In the genomic region with DNA sequence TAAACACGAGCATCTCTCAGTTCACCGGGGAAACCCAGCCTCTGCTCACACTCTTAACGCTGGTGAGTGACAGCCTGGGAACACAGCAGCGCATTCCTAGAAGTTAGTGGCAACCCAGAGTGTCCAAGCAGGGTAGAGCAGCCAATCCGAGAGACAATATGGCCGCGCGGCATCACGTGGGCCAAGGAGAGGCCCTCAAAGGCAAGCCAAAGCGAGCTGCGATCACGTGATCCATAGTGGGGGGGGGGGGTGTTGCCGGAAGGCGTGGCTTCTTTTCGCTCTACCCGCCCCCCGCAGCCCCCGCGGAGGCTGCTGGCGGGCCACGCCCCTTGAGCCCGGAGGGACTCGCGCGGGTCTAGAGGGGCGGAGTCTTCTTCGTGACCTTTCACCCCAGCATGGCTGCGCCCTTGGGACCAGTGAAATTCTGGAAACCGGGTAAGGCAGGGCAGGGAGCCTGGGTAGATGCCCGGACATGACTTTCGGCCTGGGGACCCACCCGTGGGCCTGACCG, we compare ENCODE assay signal across 8 mouse cellular contexts. TPM values are rescaled to one million over a fixed set of nuclear protein-coding genes. Genes with fewer than 3 reads are reported as not detected.
DNase-seq lines count a peak whose midpoint lies in the region; ATAC-seq lines count a peak whose summit lies in the region.

Dhx35 (plus strand) TSS at position 314 of the 511 bp plus-strand sequence.

- peaks cover 4% of the 10 kb centered on the region; the same call in 1 of the 2 replicates for H3K4me1 ChIP-seq in brown adipose tissue, adult 24 weeks (ENCODE audit: control insufficient read depth, insufficient read depth, insufficient read length, low read length)
- peaks cover 21% of the 10 kb centered on the region for H3K4me1 ChIP-seq in heart, embryonic 13.5 days
- H3K4me1 ChIP-seq in liver, embryonic 12.5 days = peaks cover 24% of the 10 kb centered on the region
- H3K4me1 ChIP-seq in stomach, embryonic 15.5 days = peaks cover 11% of the 10 kb centered on the region

- under 1% methylated on average over 33 of the region's 33 CpGs for WGBS in heart, embryonic 13.5 days
- under 1% methylated on average over 32 of the region's 33 CpGs for WGBS in liver, embryonic 12.5 days (ENCODE audit: insufficient replicate concordance)
- WGBS in stomach, embryonic 15.5 days = under 1% methylated on average over 32 of the region's 33 CpGs

- peak within 1 kb of the TSS; percentile 90 for H3K9ac ChIP-seq in heart, embryonic 13.5 days
- peak within 1 kb of the TSS; percentile 78 for H3K9ac ChIP-seq in liver, embryonic 12.5 days
- peak within 1 kb of the TSS; percentile 59 for H3K9ac ChIP-seq in stomach, embryonic 15.5 days

- no peaks in the 10 kb centered on the region for H3K27me3 ChIP-seq in heart, embryonic 13.5 days (replicated peaks)
- H3K27me3 ChIP-seq in liver, embryonic 12.5 days (replicated peaks) = no peaks in the 10 kb centered on the region
- H3K27me3 ChIP-seq in stomach, embryonic 15.5 days (replicated peaks) = no peaks in the 10 kb centered on the region

- DNase-seq in CD4-positive, CD25-positive, alpha-beta regulatory T cell, adult 2 months (ENCODE audit: low read depth, low spot score) = peak; percentile 97
- peak; percentile 45 for DNase-seq in fat pad, adult 2 months (ENCODE audit: extremely low read depth, low read depth, low spot score)
- peak; percentile 96 for DNase-seq in kidney, postnatal 10 days
- DNase-seq in natural killer cell, adult 2 months (ENCODE audit: low spot score in 2 of 2) = peak; percentile 90 to 93

- H3K27ac ChIP-seq in brown adipose tissue, adult 24 weeks (replicated peaks; ENCODE audit: low read depth, low read length) = peak within 1 kb of the TSS; percentile 55
- H3K27ac ChIP-seq in heart, embryonic 13.5 days (replicated peaks) = peak within 1 kb of the TSS; percentile 88
- H3K27ac ChIP-seq in liver, embryonic 12.5 days = peak within 1 kb of the TSS; percentile 88
- H3K27ac ChIP-seq in stomach, embryonic 15.5 days = peak within 1 kb of the TSS; percentile 83

- ATAC-seq in heart, embryonic 13.5 days (ENCODE audit: extremely low read depth, insufficient number of reproducible peaks, low FRiP score, low TSS enrichment) = peak; percentile 96
- ATAC-seq in liver, embryonic 12.5 days = peak; percentile 98
- peak; percentile 98 for ATAC-seq in stomach, embryonic 15.5 days (ENCODE audit: insufficient read depth, low FRiP score, low read depth)

- H3K4me2 ChIP-seq in heart, embryonic 13.5 days = peak within 1 kb of the TSS; percentile 89
- peak within 1 kb of the TSS; percentile 84 for H3K4me2 ChIP-seq in liver, embryonic 12.5 days
- H3K4me2 ChIP-seq in stomach, embryonic 15.5 days = peak within 1 kb of the TSS; percentile 76

- peak within 1 kb of the TSS; percentile 75 for H3K4me3 ChIP-seq in brown adipose tissue, adult 24 weeks (ENCODE audit: insufficient read depth, low read depth, low read length)
- H3K4me3 ChIP-seq in heart, embryonic 13.5 days = peak within 1 kb of the TSS; percentile 95
- H3K4me3 ChIP-seq in liver, embryonic 12.5 days = peak within 1 kb of the TSS; percentile 89
- H3K4me3 ChIP-seq in stomach, embryonic 15.5 days (replicated peaks) = peak within 1 kb of the TSS; percentile 90

- peaks cover 3% of the 10 kb centered on the region for H3K36me3 ChIP-seq in heart, embryonic 13.5 days
- H3K36me3 ChIP-seq in liver, embryonic 12.5 days = peaks cover 6% of the 10 kb centered on the region
- H3K36me3 ChIP-seq in stomach, embryonic 15.5 days = no peaks in the 10 kb centered on the region

- H3K9me3 ChIP-seq in heart, embryonic 13.5 days = no peaks in the 10 kb centered on the region
- H3K9me3 ChIP-seq in liver, embryonic 12.5 days (replicated peaks) = no peaks in the 10 kb centered on the region
- no peaks in the 10 kb centered on the region for H3K9me3 ChIP-seq in stomach, embryonic 15.5 days

RNA-seq across cellular contexts. Expression of gene Dhx35, which starts in this region (rescaled TPM):
- 4.1 and 8.0 TPM in 2 replicates for polyA plus RNA-seq in brown adipose tissue, adult 24 weeks (2012; ENCODE audit: insufficient read depth, insufficient read length, missing spikeins)
- polyA plus RNA-seq in heart, embryonic 13.5 days (2015; fragmentation: Nextera tagmentation; extraction: Ambion mirVana) = 10.6 and 11.8 TPM in 2 replicates
- polyA plus RNA-seq in liver, embryonic 12.5 days (2016; fragmentation: Nextera tagmentation; extraction: Ambion mirVana) = 5.6 and 7.1 TPM in 2 replicates
- 11.7 and 12.0 TPM in 2 replicates for polyA plus RNA-seq in stomach, embryonic 15.5 days (2015; fragmentation: Nextera tagmentation; extraction: Ambion mirVana)

Comparison
In these comparisons a context has a peak if more than half of its experiments do, and no peak if none do; other contexts are left out.
1. Peak in every context shown above with its lines: DNase-seq, ATAC-seq, H3K4me3 ChIP-seq and H3K27ac ChIP-seq.
2. DNase-seq: peak in every context shown above with its lines; median percentile 97 in CD4-positive, CD25-positive, alpha-beta regulatory T cell, adult 2 months; 96 in kidney, postnatal 10 days; 92 in natural killer cell, adult 2 months; 45 in fat pad, adult 2 months.